Mouse (Mus musculus) erythroblast, embryonic 14.5 days (primary cell): Measurements from ENCODE around the gene Actr3b. TPM values are rescaled to one million over a fixed set of nuclear protein-coding genes. Genes with fewer than 3 reads are reported as not detected.
"Not testable (repeated sequence)": the region's sequence is repeated elsewhere in the genome, so short reads cannot be mapped to it uniquely, and the experiment has no call there.

Source experiments
- H3K27me3 ChIP-seq: 2 replicates; pipeline ENCODE4 v1.6.1; 2012; ENCODE audit warnings: inconsistent platforms; ENCODE audit not compliant: control insufficient read depth
- H3K36me3 ChIP-seq: 2 replicates; pipeline ENCODE4 v1.6.1; 2012; ENCODE audit warnings: mild to moderate bottlenecking, inconsistent platforms; ENCODE audit not compliant: control insufficient read depth
- H3K4me1 ChIP-seq: 2 replicates; pipeline ENCODE4 v1.6.1; 2012; ENCODE audit warnings: inconsistent platforms; ENCODE audit not compliant: control insufficient read depth
- H3K4me3 ChIP-seq: replicated peaks from 2 replicates; pipeline ENCODE3; 2012; ENCODE audit warnings: moderate library complexity, mild to moderate bottlenecking, inconsistent platforms
- H3K9me3 ChIP-seq: 2 replicates; pipeline ENCODE4 v1.6.1; 2012; ENCODE audit warnings: low read length, inconsistent platforms, mixed read lengths; ENCODE audit not compliant: control insufficient read depth
- GATA1 ChIP-seq: IDR thresholded peaks from 2 replicates; pipeline ENCODE4 v1.6.1; 2012; ENCODE audit warnings: low read length, inconsistent platforms, mixed read lengths
- TAL1 ChIP-seq: IDR thresholded peaks from 3 replicates; pipeline ENCODE4 v1.6.1; 2012; ENCODE audit warnings: low read length, inconsistent platforms, mixed read lengths
- polyA plus RNA-seq: library from polyadenylated mRNA; stranded (reverse); fragments of >175 nt; gene quantifications from 2 replicates; pipeline ENCODE4 v1.2.3, GENCODE M21; 2012

Gene Actr3b
- polyA plus RNA-seq, 1 experiment = not detected

GRCm38 (mm10) chr5:25871342-25872023 is 111.7 kb downstream of the Actr3b start:
- H3K36me3 ChIP-seq = no peaks in the 10 kb centered on the region
- H3K4me3 ChIP-seq = no peak overlapping the region
- H3K4me1 ChIP-seq = no peaks in the 10 kb centered on the region
- TF ChIP-seq TAL1 (no peak), GATA1 (no peak)
- H3K27me3 ChIP-seq = no peaks in the 10 kb centered on the region
- no peaks in the 10 kb centered on the region for H3K9me3 ChIP-seq

- H3K9me3 ChIP-seq = no peaks in the 10 kb centered on the region
- TF ChIP-seq GATA1 = no peak
- TF ChIP-seq TAL1 = no peak
- no peaks in the 10 kb centered on the region for H3K4me1 ChIP-seq
- no peaks in the 10 kb centered on the region for H3K27me3 ChIP-seq
- H3K4me3 ChIP-seq = no peak overlapping the region
- no peaks in the 10 kb centered on the region for H3K36me3 ChIP-seq
Observed at GRCm38 (mm10) chr5:25873046-25873445, 113.2 kb downstream of the Actr3b start.

GRCm38 (mm10) chr5:25875927-25876326 is 116.1 kb downstream of the Actr3b start:
- H3K9me3 ChIP-seq, H3K4me1 ChIP-seq, H3K27me3 ChIP-seq, H3K4me3 ChIP-seq, H3K36me3 ChIP-seq: not testable (repeated sequence)

- TF ChIP-seq GATA1 (no peak), TAL1 (no peak)
- H3K36me3 ChIP-seq = no peaks in the 10 kb centered on the region
- H3K4me3 ChIP-seq = no peak overlapping the region
- no peaks in the 10 kb centered on the region for H3K27me3 ChIP-seq
- no peaks in the 10 kb centered on the region for H3K4me1 ChIP-seq
- H3K9me3 ChIP-seq = no peaks in the 10 kb centered on the region
Observed at GRCm38 (mm10) chr5:25877281-25877680, 117.5 kb downstream of the Actr3b start.

- no peaks in the 10 kb centered on the region for H3K4me1 ChIP-seq
- no peaks in the 10 kb centered on the region for H3K9me3 ChIP-seq
- no peak overlapping the region for H3K4me3 ChIP-seq
- no peaks in the 10 kb centered on the region for H3K27me3 ChIP-seq
- no peak for TF ChIP-seq TAL1
- no peak for TF ChIP-seq GATA1
- H3K36me3 ChIP-seq = no peaks in the 10 kb centered on the region
Observed at GRCm38 (mm10) chr5:25877996-25878395, 118.2 kb downstream of the Actr3b start.

- TF ChIP-seq TAL1 = no peak
- TF ChIP-seq GATA1 = no peak
- H3K4me3 ChIP-seq = no peak overlapping the region
- no peaks in the 10 kb centered on the region for H3K36me3 ChIP-seq
- H3K27me3 ChIP-seq = no peaks in the 10 kb centered on the region
- H3K4me1 ChIP-seq = no peaks in the 10 kb centered on the region
- H3K9me3 ChIP-seq = peaks cover 4% of the 10 kb centered on the region; the same call in 1 of the 2 replicates
Observed at GRCm38 (mm10) chr5:25886708-25887107, 126.9 kb downstream of the Actr3b start.

- Histone ChIP-seq H3K9me3 (peaks cover 3% of the 10 kb centered on the region; the same call in 1 of the 2 replicates), H3K36me3 (no peaks in the 10 kb centered on the region), H3K4me3 (no peak overlapping the region), H3K4me1 (no peaks in the 10 kb centered on the region), H3K27me3 (no peaks in the 10 kb centered on the region)
- TF ChIP-seq GATA1 = no peak
Observed at GRCm38 (mm10) chr5:25889746-25890382, 130.1 kb downstream of the Actr3b start.

GRCm38 (mm10) chr5:25891321-25891720 is 131.5 kb downstream of the Actr3b start:
- Histone ChIP-seq H3K9me3 (no peaks in the 10 kb centered on the region), H3K36me3 (no peaks in the 10 kb centered on the region), H3K4me1 (no peaks in the 10 kb centered on the region), H3K4me3 (no peak overlapping the region), H3K27me3 (no peaks in the 10 kb centered on the region)
- TF ChIP-seq TAL1 (no peak), GATA1 (no peak)

Other genes with a start within 250 kb of the Actr3b start
- gene Cct8l1, start 243.9 kb upstream of the Actr3b start, polyA plus RNA-seq = not detected in 2 replicates
- gene Xrcc2, start 54.2 kb upstream of the Actr3b start, polyA plus RNA-seq = 0.45 and 0.72 TPM in 2 replicates
- not detected in 2 replicates for gene Gm21663, start 182.4 kb downstream of the Actr3b start, polyA plus RNA-seq
- gene Gm21671, start 194.4 kb downstream of the Actr3b start, polyA plus RNA-seq = not detected in 2 replicates
- gene Gm21680, start 212.7 kb downstream of the Actr3b start, polyA plus RNA-seq = not detected in 2 replicates
- not detected in 2 replicates for gene Gm21698, start 228.7 kb downstream of the Actr3b start, polyA plus RNA-seq
- not detected in 2 replicates for gene Gm1979, start 244.8 kb downstream of the Actr3b start, polyA plus RNA-seq